Mouse (Mus musculus): ENCODE data around the gene Sept10. TPM values are rescaled to one million over a fixed set of nuclear protein-coding genes. Genes with fewer than 3 reads are reported as not detected.

Sept10 gene
- polyA plus RNA-seq, 2 experiments = 8.1 to 10.9 TPM

GRCm38 (mm10) chr10:59235847-59236246, 14.2 kb upstream of the Sept10 start:
- Histone ChIP-seq H3K4me2 (ENCODE audit: low read depth) (no peak overlapping the region), H3K27ac (no peak overlapping the region), H3K27me3 (ENCODE audit: control insufficient read depth, insufficient read depth, low read length) (no peaks in the 10 kb centered on the region), H3K4me3 (ENCODE audit: insufficient read depth in 1 of 2, low read depth in 2 of 2, low read length in 2 of 2) (no peak overlapping the region), H3K9ac (replicated peaks) (no peak overlapping the region), H3K4me1 (replicated peaks; ENCODE audit: control insufficient read depth in 2 of 2, insufficient read depth in 2 of 2, low read length in 1 of 2) (no peaks in the 10 kb centered on the region), H3K9me3 (ENCODE audit: control insufficient read depth, low read length) (no peaks in the 10 kb centered on the region), H3K36me3 (replicated peaks; ENCODE audit: control insufficient read depth, insufficient read depth, low read depth) (no peaks in the 10 kb centered on the region)
- 39% methylated on average over 4 of the region's 4 CpGs for WGBS (ENCODE audit: insufficient replicate concordance)
- TF ChIP-seq CTCF (IDR thresholded peaks at IDR 0.05; ENCODE audit: low read depth) (no peak), EP300 (IDR thresholded peaks at IDR 0.05; ENCODE audit: low read depth) (no peak)
- DNase-seq (ENCODE audit: low read depth in 3 of 3, low spot score in 3 of 3) = no peak
- no peak for ATAC-seq (ENCODE audit: insufficient read depth)

- 75% methylated on average over 2 of the region's 2 CpGs for whole genome bisulfite sequencing (ENCODE audit: insufficient replicate concordance)
- DNase-seq (ENCODE audit: low read depth in 3 of 3, low spot score in 3 of 3) (no peak), ATAC-seq (ENCODE audit: insufficient read depth) (no peak)
- Histone ChIP-seq H3K4me2 (ENCODE audit: low read depth) (no peak overlapping the region), H3K27me3 (ENCODE audit: control insufficient read depth, insufficient read depth, low read length) (no peaks in the 10 kb centered on the region), H3K4me1 (replicated peaks; ENCODE audit: control insufficient read depth in 2 of 2, insufficient read depth in 2 of 2, low read length in 1 of 2) (no peaks in the 10 kb centered on the region), H3K9ac (replicated peaks) (no peak overlapping the region), H3K36me3 (replicated peaks; ENCODE audit: control insufficient read depth, insufficient read depth, low read depth) (no peaks in the 10 kb centered on the region), H3K4me3 (ENCODE audit: insufficient read depth in 1 of 2, low read depth in 2 of 2, low read length in 2 of 2) (no peak overlapping the region), H3K27ac (no peak overlapping the region), H3K9me3 (ENCODE audit: control insufficient read depth, low read length) (no peaks in the 10 kb centered on the region)
- TF ChIP-seq CTCF (IDR thresholded peaks at IDR 0.05; ENCODE audit: low read depth) = no peak
- no peak for TF ChIP-seq EP300 (IDR thresholded peaks at IDR 0.05; ENCODE audit: low read depth)
Measured at GRCm38 (mm10) chr10:59235227-59235626, 13.6 kb upstream of the Sept10 start.

DNA sequence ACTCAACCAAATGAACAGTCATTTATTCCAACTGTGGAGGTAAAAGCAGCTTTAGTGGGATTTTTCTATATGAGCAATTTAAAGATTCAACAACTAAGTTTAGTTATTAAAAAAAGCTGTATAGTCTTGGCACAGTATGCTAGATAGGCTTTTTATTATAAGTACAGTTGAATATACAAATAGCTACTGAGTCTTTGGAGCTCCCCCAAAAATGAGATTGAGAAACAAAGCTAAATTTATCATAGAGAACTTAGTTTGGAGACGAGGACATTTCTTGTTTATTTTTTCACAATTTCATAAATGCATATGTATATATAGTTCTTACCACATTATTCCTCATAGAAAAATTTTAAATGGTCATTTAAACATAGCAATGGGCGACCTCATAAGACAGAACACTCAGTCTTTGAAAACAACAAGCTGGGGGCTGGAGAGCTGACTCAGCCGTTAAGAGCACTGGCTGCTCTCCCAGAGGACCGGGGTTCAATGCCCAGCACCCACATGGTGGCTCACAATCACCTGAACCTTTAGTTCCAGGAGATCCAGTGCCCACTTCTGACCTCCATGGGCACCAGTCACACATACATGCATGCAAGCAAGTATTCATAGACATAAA, 7.7 kb upstream of the Sept10 start:
- DNase-seq (ENCODE audit: low read depth in 3 of 3, low spot score in 3 of 3) = no peak
- Histone ChIP-seq H3K9me3 (ENCODE audit: control insufficient read depth, low read length) (no peaks in the 10 kb centered on the region), H3K27me3 (ENCODE audit: control insufficient read depth, insufficient read depth, low read length) (peaks cover 8% of the 10 kb centered on the region), H3K9ac (replicated peaks) (no peak overlapping the region), H3K36me3 (replicated peaks; ENCODE audit: control insufficient read depth, insufficient read depth, low read depth) (no peaks in the 10 kb centered on the region), H3K4me1 (replicated peaks; ENCODE audit: control insufficient read depth in 2 of 2, insufficient read depth in 2 of 2, low read length in 1 of 2) (no peaks in the 10 kb centered on the region), H3K4me2 (ENCODE audit: low read depth) (no peak overlapping the region), H3K4me3 (ENCODE audit: insufficient read depth in 1 of 2, low read depth in 2 of 2, low read length in 2 of 2) (no peak overlapping the region), H3K27ac (no peak overlapping the region)
- WGBS (ENCODE audit: insufficient replicate concordance) = 50% methylated on average over 4 of the region's 4 CpGs
- TF ChIP-seq EP300 (IDR thresholded peaks at IDR 0.05; ENCODE audit: low read depth) (no peak), CTCF (IDR thresholded peaks at IDR 0.05; ENCODE audit: low read depth) (no peak)
- ATAC-seq (ENCODE audit: insufficient read depth) = no peak

DNA sequence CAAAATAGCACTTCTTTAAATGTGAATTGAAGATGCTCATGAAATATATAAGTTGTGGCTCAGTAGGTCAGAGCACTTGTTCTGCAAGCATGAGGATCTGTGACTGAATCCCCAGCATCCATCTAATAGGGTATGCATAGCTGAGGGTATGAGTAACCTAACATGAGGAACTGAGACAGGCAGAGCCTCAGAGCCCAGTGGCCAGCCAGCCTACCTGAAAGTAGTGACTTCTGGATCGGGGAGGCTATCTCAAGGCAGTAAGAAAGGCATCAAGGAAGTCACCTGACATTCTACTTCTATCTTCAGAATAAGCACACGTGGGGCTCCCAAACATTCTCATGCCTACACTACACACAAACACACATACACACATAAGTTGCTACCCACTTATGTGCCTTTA, 3.5 kb upstream of the Sept10 start:
- no peak for TF ChIP-seq EP300 (IDR thresholded peaks at IDR 0.05; ENCODE audit: low read depth)
- no peak overlapping the region for H3K4me3 ChIP-seq (ENCODE audit: insufficient read depth in 1 of 2, low read depth in 2 of 2, low read length in 2 of 2)
- H3K27ac ChIP-seq = no peak overlapping the region
- no peaks in the 10 kb centered on the region for H3K4me1 ChIP-seq (replicated peaks; ENCODE audit: control insufficient read depth in 2 of 2, insufficient read depth in 2 of 2, low read length in 1 of 2)
- ATAC-seq (ENCODE audit: insufficient read depth) (no peak), DNase-seq (ENCODE audit: low read depth in 3 of 3, low spot score in 3 of 3) (no peak)
- H3K9ac ChIP-seq (replicated peaks) = no peak overlapping the region
- WGBS (ENCODE audit: insufficient replicate concordance) = 53% methylated on average over 2 of the region's 2 CpGs
- H3K36me3 ChIP-seq (replicated peaks; ENCODE audit: control insufficient read depth, insufficient read depth, low read depth) = no peaks in the 10 kb centered on the region
- H3K4me2 ChIP-seq (ENCODE audit: low read depth) = no peak overlapping the region
- no peaks in the 10 kb centered on the region for H3K9me3 ChIP-seq (ENCODE audit: control insufficient read depth, low read length)
- H3K27me3 ChIP-seq (ENCODE audit: control insufficient read depth, insufficient read depth, low read length) = peaks cover 43% of the 10 kb centered on the region

- Histone ChIP-seq H3K4me1 (replicated peaks; ENCODE audit: control insufficient read depth in 2 of 2, insufficient read depth in 2 of 2, low read length in 1 of 2) (no peaks in the 10 kb centered on the region), H3K4me2 (ENCODE audit: low read depth) (peak overlapping the region; percentile 80), H3K36me3 (replicated peaks; ENCODE audit: control insufficient read depth, insufficient read depth, low read depth) (no peaks in the 10 kb centered on the region), H3K27ac (no peak overlapping the region), H3K9ac (replicated peaks) (no peak overlapping the region), H3K4me3 (ENCODE audit: insufficient read depth in 1 of 2, low read depth in 2 of 2, low read length in 2 of 2) (no peak overlapping the region; a peak in 1 of 4 replicates), H3K9me3 (ENCODE audit: control insufficient read depth, low read length) (no peaks in the 10 kb centered on the region), H3K27me3 (ENCODE audit: control insufficient read depth, insufficient read depth, low read length) (peaks cover 47% of the 10 kb centered on the region)
- 76% methylated on average over 4 of the region's 4 CpGs for WGBS (ENCODE audit: insufficient replicate concordance)
- DNase-seq (ENCODE audit: low read depth in 3 of 3, low spot score in 3 of 3) (no peak), ATAC-seq (ENCODE audit: insufficient read depth) (no peak)
- TF ChIP-seq EP300 (IDR thresholded peaks at IDR 0.05; ENCODE audit: low read depth) = no peak
- no peak for TF ChIP-seq CTCF (IDR thresholded peaks at IDR 0.05; ENCODE audit: low read depth)
Measured at GRCm38 (mm10) chr10:59223890-59224289, 2.2 kb upstream of the Sept10 start.

Measured in liver, embryonic 14.5 days (tissue).